Mouse (Mus musculus): ENCODE data around the gene Crls1. TPM values are rescaled to one million over a fixed set of nuclear protein-coding genes. Genes with fewer than 3 reads are reported as not detected.

Gene Crls1
- polyA plus RNA-seq, 1 experiment from 2014 or later, result 19.3 TPM

DNA sequence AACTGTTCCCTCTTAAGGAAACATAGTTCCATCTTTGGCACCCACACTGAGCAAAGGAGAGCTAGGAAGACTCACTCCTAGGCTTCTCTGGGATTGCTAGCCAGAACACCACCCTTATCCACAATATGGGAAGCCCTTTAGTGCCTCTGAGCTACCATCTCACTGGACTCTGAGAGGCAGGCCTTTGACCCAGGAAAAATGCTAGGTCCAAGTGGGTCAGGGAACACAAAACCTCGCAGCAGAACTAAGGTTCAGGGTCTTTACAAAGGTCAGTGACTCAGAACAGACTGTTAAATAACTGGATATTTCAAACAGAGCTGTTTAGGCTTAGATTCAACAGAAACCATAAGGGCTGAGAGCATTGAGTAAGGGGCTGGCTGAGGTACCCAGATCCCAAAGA, 30.5 kb downstream of the Crls1 start:
- no peak overlapping the region for H3K9ac ChIP-seq (ENCODE audit: low read depth, low read length)
- no peak overlapping the region for H3K4me2 ChIP-seq
- H3K9me3 ChIP-seq (ENCODE audit: control insufficient read depth, low read length), result no peaks in the 10 kb centered on the region
- H3K4me3 ChIP-seq (ENCODE audit: low read depth, low read length), result no peak overlapping the region
- no peaks in the 10 kb centered on the region for H3K36me3 ChIP-seq (ENCODE audit: control insufficient read depth, insufficient read depth, low read length)
- WGBS, result 66% methylated on average over 1 of the region's 1 CpGs
- peaks cover 9% of the 10 kb centered on the region for H3K4me1 ChIP-seq (replicated peaks; ENCODE audit: control insufficient read depth, insufficient read depth, low read length)
- DNase-seq (ENCODE audit: low spot score), result no peak
- ATAC-seq (replicated peaks; ENCODE audit: low FRiP score), result no peak
- no peak overlapping the region for H3K27ac ChIP-seq (ENCODE audit: low read depth, low read length)
- peaks cover 43% of the 10 kb centered on the region for H3K27me3 ChIP-seq (replicated peaks; ENCODE audit: control insufficient read depth, insufficient read depth, low read length)

DNA sequence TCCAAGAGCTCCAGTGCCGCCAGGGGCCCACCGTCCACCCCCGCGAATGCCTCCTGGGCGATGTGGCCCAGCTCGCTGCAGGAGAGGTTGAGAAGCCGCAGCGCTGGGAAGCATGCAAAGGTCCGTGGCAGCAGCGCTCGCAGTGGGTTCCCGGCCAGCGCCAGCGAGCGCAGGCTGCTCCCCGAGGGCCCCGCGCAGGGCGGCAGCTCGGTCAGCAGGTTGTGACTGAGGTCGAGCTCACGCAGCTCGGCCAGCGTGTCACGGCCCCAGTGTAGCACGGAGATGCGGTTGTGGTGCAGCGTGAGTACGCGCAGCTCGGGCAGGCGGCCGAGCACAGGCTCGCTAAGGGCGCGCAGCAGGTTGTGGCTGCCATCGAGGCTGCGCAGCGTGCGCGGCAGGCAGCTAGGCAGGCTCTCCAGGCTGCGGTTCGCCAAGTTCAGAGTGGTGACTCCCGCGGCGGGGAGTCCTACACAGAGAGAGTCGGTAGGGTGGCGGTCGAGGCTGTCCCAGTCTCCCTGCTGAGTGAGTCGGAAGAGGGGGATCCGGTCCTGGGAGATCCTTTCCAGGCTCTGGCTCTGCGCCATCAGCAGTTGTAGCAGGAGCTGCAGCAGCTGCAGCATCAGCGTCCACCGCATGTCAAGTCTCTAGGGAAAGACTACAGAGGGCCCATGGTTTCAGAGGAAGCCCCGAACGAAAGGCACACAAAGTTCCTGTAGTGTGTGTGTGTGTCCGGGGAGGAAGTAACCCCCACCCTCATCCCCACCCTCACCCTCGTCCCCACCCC, 33.0 kb downstream of the Crls1 start:
- DNase-seq (ENCODE audit: low spot score) (peak; percentile 68), ATAC-seq (replicated peaks; ENCODE audit: low FRiP score) (peak; percentile 42; the same call in 1 of the 2 replicates)
- WGBS, result under 1% methylated on average over 58 of the region's 58 CpGs
- no peak overlapping the region for H3K9ac ChIP-seq (ENCODE audit: low read depth, low read length)
- peak overlapping the region; percentile 49 for H3K4me3 ChIP-seq (ENCODE audit: low read depth, low read length)
- H3K4me1 ChIP-seq (replicated peaks; ENCODE audit: control insufficient read depth, insufficient read depth, low read length), result peaks cover 9% of the 10 kb centered on the region
- H3K27ac ChIP-seq (ENCODE audit: low read depth, low read length), result no peak overlapping the region
- peak overlapping the region; percentile 85 for H3K4me2 ChIP-seq
- H3K36me3 ChIP-seq (ENCODE audit: control insufficient read depth, insufficient read depth, low read length), result no peaks in the 10 kb centered on the region
- no peaks in the 10 kb centered on the region for H3K9me3 ChIP-seq (ENCODE audit: control insufficient read depth, low read length)
- H3K27me3 ChIP-seq (replicated peaks; ENCODE audit: control insufficient read depth, insufficient read depth, low read length), result peaks cover 43% of the 10 kb centered on the region

DNA sequence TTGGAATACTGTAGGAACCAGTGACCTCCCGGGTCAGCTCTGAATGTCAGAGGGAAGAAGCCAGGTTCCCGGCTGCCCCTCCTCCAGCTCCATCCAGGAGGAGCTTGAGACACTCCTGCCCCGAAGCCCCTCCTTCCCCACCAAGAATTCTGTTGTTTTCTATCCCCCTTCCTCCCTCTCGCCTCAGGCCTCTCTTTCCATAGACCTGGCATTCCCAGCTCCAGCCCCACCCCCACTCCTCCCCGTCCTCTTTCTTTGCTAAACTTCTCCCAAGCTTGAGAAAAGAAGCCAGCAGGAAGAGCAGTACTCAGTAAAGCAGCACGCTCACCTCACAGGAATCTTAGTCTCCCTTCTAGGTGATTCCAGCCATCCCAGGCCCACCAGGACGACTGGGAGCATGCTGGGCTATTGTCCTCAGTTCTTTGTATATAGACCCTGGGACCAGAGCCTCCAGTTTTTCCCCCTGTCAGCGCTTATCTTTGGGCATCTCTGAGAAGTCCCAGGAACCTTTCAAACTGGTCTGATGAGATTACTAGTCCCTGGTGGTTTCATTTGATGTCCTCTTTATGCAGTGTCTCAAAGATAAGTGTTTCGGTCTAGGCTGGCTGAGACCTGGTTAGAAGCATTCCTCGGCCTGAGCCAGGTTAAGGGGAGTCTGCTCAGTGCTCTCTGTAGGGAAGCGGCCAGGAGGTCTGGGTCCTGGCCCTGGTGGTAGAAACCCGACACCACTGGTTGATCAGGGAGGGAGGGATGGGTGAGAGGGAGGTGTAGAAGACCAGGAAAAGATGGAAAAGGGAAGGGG, 34.6 kb downstream of the Crls1 start, which contains the start of gene Lrrn4:
TSS of gene Lrrn4 (minus strand) at position 48 of the 802 bp plus-strand sequence.
- Histone ChIP-seq H3K9me3 (ENCODE audit: control insufficient read depth, low read length) (no peaks in the 10 kb centered on the region), H3K4me3 (ENCODE audit: low read depth, low read length) (peak within 1 kb of the TSS; percentile 49), H3K4me2 (peak within 1 kb of the TSS; percentile 85), H3K36me3 (ENCODE audit: control insufficient read depth, insufficient read depth, low read length) (no peaks in the 10 kb centered on the region), H3K27me3 (replicated peaks; ENCODE audit: control insufficient read depth, insufficient read depth, low read length) (peaks cover 43% of the 10 kb centered on the region), H3K27ac (ENCODE audit: low read depth, low read length) (no peak within 1 kb of the TSS), H3K4me1 (replicated peaks; ENCODE audit: control insufficient read depth, insufficient read depth, low read length) (peaks cover 9% of the 10 kb centered on the region), H3K9ac (ENCODE audit: low read depth, low read length) (no peak within 1 kb of the TSS)
- WGBS, result 9% methylated on average over 12 of the region's 12 CpGs
- DNase-seq (ENCODE audit: low spot score) (no peak), ATAC-seq (replicated peaks; ENCODE audit: low FRiP score) (no peak)

DNA sequence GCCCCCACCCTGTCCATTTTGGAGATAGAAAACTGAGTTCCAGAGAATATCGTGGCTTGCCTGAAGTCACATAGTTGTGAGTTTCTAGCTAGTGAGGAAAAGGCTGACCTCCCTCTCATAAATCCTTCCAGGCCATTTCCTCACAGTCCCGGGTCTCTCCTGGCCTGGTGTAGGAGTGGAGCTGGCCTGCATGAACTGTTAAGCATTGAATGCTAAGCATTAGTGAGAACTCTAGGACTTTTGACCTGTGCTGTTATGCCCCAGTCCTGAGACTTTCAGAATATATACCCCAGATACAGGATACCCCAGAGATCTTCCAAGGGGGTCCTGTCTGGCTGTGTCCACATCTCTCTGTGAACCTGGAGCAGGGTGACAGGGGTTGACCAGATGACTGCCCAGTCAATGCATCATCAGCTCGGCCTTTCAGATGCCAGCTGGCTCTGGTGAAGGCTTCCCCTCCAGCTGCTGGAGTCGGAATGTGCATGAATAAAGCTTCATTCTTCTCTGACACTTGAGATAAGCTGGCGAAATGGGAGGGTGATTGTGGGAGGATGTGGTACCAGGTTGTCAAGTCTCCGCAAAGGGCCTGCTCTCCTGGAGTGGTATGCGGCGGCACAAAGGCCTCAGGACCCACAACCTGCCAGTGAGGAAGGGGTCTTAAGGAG, 38.0 kb downstream of the Crls1 start:
- ATAC-seq (replicated peaks; ENCODE audit: low FRiP score) (no peak), DNase-seq (ENCODE audit: low spot score) (no peak)
- 50% methylated on average over 8 of the region's 8 CpGs for WGBS
- Histone ChIP-seq H3K9me3 (ENCODE audit: control insufficient read depth, low read length) (no peaks in the 10 kb centered on the region), H3K4me2 (no peak overlapping the region), H3K27ac (ENCODE audit: low read depth, low read length) (no peak overlapping the region), H3K36me3 (ENCODE audit: control insufficient read depth, insufficient read depth, low read length) (no peaks in the 10 kb centered on the region), H3K4me3 (ENCODE audit: low read depth, low read length) (no peak overlapping the region), H3K27me3 (replicated peaks; ENCODE audit: control insufficient read depth, insufficient read depth, low read length) (peaks cover 18% of the 10 kb centered on the region), H3K4me1 (replicated peaks; ENCODE audit: control insufficient read depth, insufficient read depth, low read length) (peaks cover 4% of the 10 kb centered on the region), H3K9ac (ENCODE audit: low read depth, low read length) (no peak overlapping the region)

DNA sequence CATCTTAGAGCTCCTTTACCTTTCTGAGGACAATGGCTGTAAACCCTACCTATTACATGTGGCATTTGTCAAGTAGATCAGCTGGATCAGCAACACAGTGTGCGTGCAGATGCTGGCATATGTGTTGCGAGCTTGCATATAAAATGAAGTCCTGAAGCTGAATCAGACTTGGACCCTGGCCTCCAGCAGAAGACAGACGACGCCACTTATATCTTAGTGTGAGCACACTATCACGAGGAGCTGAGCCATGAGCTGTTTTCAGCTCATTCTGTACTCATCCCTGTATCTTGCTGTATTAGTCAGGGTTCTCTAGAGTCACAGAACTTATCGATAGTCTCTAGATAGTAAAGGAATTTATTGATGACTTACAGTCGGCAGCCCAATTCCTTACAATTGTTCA, 38.8 kb downstream of the Crls1 start:
- Histone ChIP-seq H3K27ac (ENCODE audit: low read depth, low read length) (no peak overlapping the region), H3K36me3 (ENCODE audit: control insufficient read depth, insufficient read depth, low read length) (no peaks in the 10 kb centered on the region), H3K27me3 (replicated peaks; ENCODE audit: control insufficient read depth, insufficient read depth, low read length) (peaks cover 9% of the 10 kb centered on the region), H3K9ac (ENCODE audit: low read depth, low read length) (no peak overlapping the region), H3K4me2 (no peak overlapping the region), H3K4me3 (ENCODE audit: low read depth, low read length) (no peak overlapping the region), H3K9me3 (ENCODE audit: control insufficient read depth, low read length) (no peaks in the 10 kb centered on the region), H3K4me1 (replicated peaks; ENCODE audit: control insufficient read depth, insufficient read depth, low read length) (peaks cover 3% of the 10 kb centered on the region; the same call in 1 of the 2 replicates)
- DNase-seq (ENCODE audit: low spot score), result no peak
- 83% methylated on average over 7 of the region's 7 CpGs for WGBS
- no peak for ATAC-seq (replicated peaks; ENCODE audit: low FRiP score)

DNA sequence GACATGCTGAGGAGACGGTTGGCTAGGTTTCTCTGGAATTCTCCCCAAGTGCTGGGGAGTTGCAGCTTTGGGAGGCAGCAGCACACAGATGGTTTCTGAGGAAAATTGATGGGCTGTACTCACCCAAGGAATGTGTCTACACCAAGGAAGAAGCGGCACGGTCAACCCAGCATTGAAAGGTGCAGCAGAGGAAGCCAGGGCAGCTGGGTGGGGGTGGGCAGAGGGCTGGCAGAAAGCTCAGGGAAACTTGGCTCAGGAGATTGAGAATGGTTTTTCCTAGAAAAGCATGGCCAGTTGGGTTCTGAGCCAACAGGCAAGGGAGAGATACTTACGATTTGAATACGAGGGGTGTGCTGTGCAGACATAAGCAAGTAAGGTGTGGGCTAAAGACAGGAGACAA, 47.4 kb downstream of the Crls1 start:
- no peaks in the 10 kb centered on the region for H3K4me1 ChIP-seq (replicated peaks; ENCODE audit: control insufficient read depth, insufficient read depth, low read length)
- H3K4me3 ChIP-seq (ENCODE audit: low read depth, low read length), result no peak overlapping the region
- DNase-seq (ENCODE audit: low spot score), result no peak
- no peaks in the 10 kb centered on the region for H3K27me3 ChIP-seq (replicated peaks; ENCODE audit: control insufficient read depth, insufficient read depth, low read length)
- no peak overlapping the region for H3K27ac ChIP-seq (ENCODE audit: low read depth, low read length)
- H3K4me2 ChIP-seq, result no peak overlapping the region
- 75% methylated on average over 5 of the region's 5 CpGs for WGBS
- no peaks in the 10 kb centered on the region for H3K9me3 ChIP-seq (ENCODE audit: control insufficient read depth, low read length)
- H3K36me3 ChIP-seq (ENCODE audit: control insufficient read depth, insufficient read depth, low read length), result no peaks in the 10 kb centered on the region
- no peak overlapping the region for H3K9ac ChIP-seq (ENCODE audit: low read depth, low read length)
- no peak for ATAC-seq (replicated peaks; ENCODE audit: low FRiP score)

DNA sequence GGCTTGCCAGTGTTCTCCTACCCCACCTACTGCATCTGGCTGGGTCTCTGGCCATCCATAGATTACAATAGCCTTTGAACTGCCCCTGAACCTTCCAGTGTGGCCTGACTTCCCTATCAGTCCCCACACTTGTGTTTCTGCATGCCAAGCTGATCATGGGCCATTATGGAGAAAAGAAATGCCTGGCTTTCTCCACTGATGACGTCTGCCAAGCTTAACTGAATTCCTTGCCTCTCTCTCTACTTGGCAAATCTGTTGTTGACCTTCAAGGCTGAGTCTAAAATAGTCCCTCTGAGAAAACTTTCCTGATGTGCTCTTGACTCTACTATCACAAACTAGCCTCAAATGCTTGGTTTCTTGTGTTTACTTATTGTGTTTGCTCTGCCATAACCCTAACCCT, 51.7 kb downstream of the Crls1 start:
- Histone ChIP-seq H3K27me3 (replicated peaks; ENCODE audit: control insufficient read depth, insufficient read depth, low read length) (no peaks in the 10 kb centered on the region), H3K9me3 (ENCODE audit: control insufficient read depth, low read length) (no peaks in the 10 kb centered on the region), H3K36me3 (ENCODE audit: control insufficient read depth, insufficient read depth, low read length) (no peaks in the 10 kb centered on the region), H3K4me3 (ENCODE audit: low read depth, low read length) (no peak overlapping the region), H3K9ac (ENCODE audit: low read depth, low read length) (no peak overlapping the region), H3K4me2 (no peak overlapping the region), H3K27ac (ENCODE audit: low read depth, low read length) (no peak overlapping the region), H3K4me1 (replicated peaks; ENCODE audit: control insufficient read depth, insufficient read depth, low read length) (no peaks in the 10 kb centered on the region)
- DNase-seq (ENCODE audit: low spot score) (no peak), ATAC-seq (replicated peaks; ENCODE audit: low FRiP score) (no peak)
- 43% methylated on average over 1 of the region's 1 CpGs for WGBS

DNA sequence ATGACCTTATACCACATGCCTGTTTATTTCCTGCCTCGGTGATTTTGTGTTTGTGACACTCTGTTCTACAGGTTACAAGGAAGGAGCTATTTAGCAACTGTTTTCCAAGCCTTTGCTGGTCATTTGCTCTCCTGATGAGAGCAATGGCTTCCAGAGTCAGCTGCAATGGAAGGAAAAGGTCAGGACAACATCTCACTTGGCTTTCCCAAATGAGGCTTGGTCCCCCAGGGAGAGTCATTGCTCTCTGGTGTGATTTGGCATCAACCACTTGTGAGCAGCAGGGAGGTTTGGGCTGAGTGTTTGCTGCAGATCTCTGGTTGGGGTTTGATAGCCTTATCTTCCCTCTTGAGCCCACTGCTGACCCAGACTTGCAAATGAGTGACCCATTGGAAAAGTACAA, 54.1 kb downstream of the Crls1 start:
- WGBS, result 67% methylated on average over 1 of the region's 1 CpGs
- DNase-seq (ENCODE audit: low spot score), result no peak

More for the DNA sequence above, 54.1 kb downstream of the Crls1 start:
- no peaks in the 10 kb centered on the region for H3K4me1 ChIP-seq (replicated peaks; ENCODE audit: control insufficient read depth, insufficient read depth, low read length)
- no peaks in the 10 kb centered on the region for H3K27me3 ChIP-seq (replicated peaks; ENCODE audit: control insufficient read depth, insufficient read depth, low read length)
- no peak overlapping the region for H3K4me2 ChIP-seq
- no peak overlapping the region for H3K27ac ChIP-seq (ENCODE audit: low read depth, low read length)
- no peak overlapping the region for H3K4me3 ChIP-seq (ENCODE audit: low read depth, low read length)
- H3K9ac ChIP-seq (ENCODE audit: low read depth, low read length), result no peak overlapping the region
- H3K36me3 ChIP-seq (ENCODE audit: control insufficient read depth, insufficient read depth, low read length), result no peaks in the 10 kb centered on the region
- no peak for ATAC-seq (replicated peaks; ENCODE audit: low FRiP score)
- no peaks in the 10 kb centered on the region for H3K9me3 ChIP-seq (ENCODE audit: control insufficient read depth, low read length)
